Mouse (Mus musculus): ENCODE results near the gene Tbc1d8b. TPM values are rescaled to one million over a fixed set of nuclear protein-coding genes. Genes with fewer than 3 reads are reported as not detected.

Tbc1d8b gene
- polyA plus RNA-seq (2016; fragmentation: Nextera tagmentation; extraction: Ambion mirVana): 0.97 and 1.1 TPM in 2 replicates

GRCm38 (mm10) chrX:139684775-139685695, at the start of gene Tbc1d8b:
Gene Tbc1d8b, plus strand, starts transcription at chrX:139684996.
- peaks cover 40% of the 10 kb centered on the region for H3K27me3 ChIP-seq (ENCODE audit: poor library complexity, severe bottlenecking)

GRCm38 (mm10) chrX:139639744-139640143, 45.1 kb upstream of the Tbc1d8b start:
- Histone ChIP-seq H3K4me1 (no peaks in the 10 kb centered on the region), H3K27ac (no peak overlapping the region), H3K36me3 (replicated peaks) (no peaks in the 10 kb centered on the region), H3K9me3 (no peaks in the 10 kb centered on the region), H3K4me3 (no peak overlapping the region), H3K27me3 (ENCODE audit: poor library complexity, severe bottlenecking) (peaks cover 47% of the 10 kb centered on the region)
- no peak for DNase-seq (ENCODE audit: extremely low spot score, low spot score)
- WGBS: 88% methylated on average over 2 of the region's 2 CpGs

More at GRCm38 (mm10) chrX:139684775-139685695, at the start of gene Tbc1d8b:
- 13% methylated on average over 43 of the region's 43 CpGs for WGBS
- Histone ChIP-seq H3K4me3 (peak within 1 kb of the TSS; percentile 60), H3K36me3 (replicated peaks) (no peaks in the 10 kb centered on the region), H3K9me3 (no peaks in the 10 kb centered on the region), H3K27ac (peak within 1 kb of the TSS; percentile 82), H3K4me1 (no peaks in the 10 kb centered on the region)
- DNase-seq (ENCODE audit: extremely low spot score, low spot score): peak; percentile 51

- Histone ChIP-seq H3K27me3 (ENCODE audit: poor library complexity, severe bottlenecking) (peaks cover 47% of the 10 kb centered on the region), H3K9me3 (no peaks in the 10 kb centered on the region), H3K36me3 (replicated peaks) (no peaks in the 10 kb centered on the region), H3K4me1 (no peaks in the 10 kb centered on the region), H3K27ac (no peak overlapping the region), H3K4me3 (no peak overlapping the region)
- no peak for DNase-seq (ENCODE audit: extremely low spot score, low spot score)
Observed at GRCm38 (mm10) chrX:139640418-139640817, 44.4 kb upstream of the Tbc1d8b start.

GRCm38 (mm10) chrX:139652226-139652625, 32.6 kb upstream of the Tbc1d8b start:
- WGBS: 76% methylated on average over 5 of the region's 5 CpGs
- H3K4me1 ChIP-seq: no peaks in the 10 kb centered on the region
- H3K27me3 ChIP-seq (ENCODE audit: poor library complexity, severe bottlenecking): peaks cover 62% of the 10 kb centered on the region
- H3K9me3 ChIP-seq: no peaks in the 10 kb centered on the region
- no peak overlapping the region for H3K27ac ChIP-seq
- H3K36me3 ChIP-seq (replicated peaks): no peaks in the 10 kb centered on the region
- H3K4me3 ChIP-seq: no peak overlapping the region
- no peak for DNase-seq (ENCODE audit: extremely low spot score, low spot score)

- no peaks in the 10 kb centered on the region for H3K36me3 ChIP-seq (replicated peaks)
- peaks cover 55% of the 10 kb centered on the region for H3K27me3 ChIP-seq (ENCODE audit: poor library complexity, severe bottlenecking)
- DNase-seq (ENCODE audit: extremely low spot score, low spot score): no peak
- H3K27ac ChIP-seq: no peak overlapping the region
- H3K9me3 ChIP-seq: no peaks in the 10 kb centered on the region
- no peaks in the 10 kb centered on the region for H3K4me1 ChIP-seq
- 87% methylated on average over 3 of the region's 3 CpGs for WGBS
- no peak overlapping the region for H3K4me3 ChIP-seq
Observed at GRCm38 (mm10) chrX:139653292-139653691, 31.5 kb upstream of the Tbc1d8b start.

- no peak overlapping the region for H3K4me3 ChIP-seq
- no peak overlapping the region for H3K27ac ChIP-seq
- DNase-seq (ENCODE audit: extremely low spot score, low spot score): no peak
- peaks cover 61% of the 10 kb centered on the region for H3K27me3 ChIP-seq (ENCODE audit: poor library complexity, severe bottlenecking)
- H3K4me1 ChIP-seq: no peaks in the 10 kb centered on the region
- H3K9me3 ChIP-seq: no peaks in the 10 kb centered on the region
- 88% methylated on average over 5 of the region's 5 CpGs for WGBS
- H3K36me3 ChIP-seq (replicated peaks): no peaks in the 10 kb centered on the region
Observed at GRCm38 (mm10) chrX:139654350-139655063, 30.3 kb upstream of the Tbc1d8b start.

- no peaks in the 10 kb centered on the region for H3K36me3 ChIP-seq (replicated peaks)
- WGBS: 48% methylated on average over 1 of the region's 1 CpGs
- H3K4me3 ChIP-seq: no peak overlapping the region
- H3K4me1 ChIP-seq: no peaks in the 10 kb centered on the region
- H3K9me3 ChIP-seq: no peaks in the 10 kb centered on the region
- peaks cover 20% of the 10 kb centered on the region for H3K27me3 ChIP-seq (ENCODE audit: poor library complexity, severe bottlenecking)
- no peak for DNase-seq (ENCODE audit: extremely low spot score, low spot score)
- no peak overlapping the region for H3K27ac ChIP-seq
Observed at GRCm38 (mm10) chrX:139662111-139662510, 22.7 kb upstream of the Tbc1d8b start.

- Histone ChIP-seq H3K27ac (no peak overlapping the region), H3K4me3 (no peak overlapping the region), H3K27me3 (ENCODE audit: poor library complexity, severe bottlenecking) (peaks cover 41% of the 10 kb centered on the region), H3K4me1 (no peaks in the 10 kb centered on the region), H3K36me3 (replicated peaks) (no peaks in the 10 kb centered on the region), H3K9me3 (no peaks in the 10 kb centered on the region)
- whole genome bisulfite sequencing: 83% methylated on average over 2 of the region's 2 CpGs
- no peak for DNase-seq (ENCODE audit: extremely low spot score, low spot score)
Observed at GRCm38 (mm10) chrX:139665829-139666228, 19.0 kb upstream of the Tbc1d8b start.

GRCm38 (mm10) chrX:139684410-139684774, 404 bp upstream of the Tbc1d8b start:
- WGBS: 20% methylated on average over 8 of the region's 8 CpGs
- Histone ChIP-seq H3K36me3 (replicated peaks) (no peaks in the 10 kb centered on the region), H3K4me3 (peak overlapping the region; percentile 60), H3K4me1 (no peaks in the 10 kb centered on the region), H3K27ac (peak overlapping the region; percentile 82), H3K27me3 (ENCODE audit: poor library complexity, severe bottlenecking) (peaks cover 42% of the 10 kb centered on the region), H3K9me3 (no peaks in the 10 kb centered on the region)
- DNase-seq (ENCODE audit: extremely low spot score, low spot score): no peak

- Histone ChIP-seq H3K4me1 (no peaks in the 10 kb centered on the region), H3K9me3 (no peaks in the 10 kb centered on the region), H3K4me3 (no peak within 1 kb of the TSS), H3K27ac (no peak within 1 kb of the TSS), H3K27me3 (ENCODE audit: poor library complexity, severe bottlenecking) (peaks cover 19% of the 10 kb centered on the region), H3K36me3 (replicated peaks) (no peaks in the 10 kb centered on the region)
- no peak for DNase-seq (ENCODE audit: extremely low spot score, low spot score)
- WGBS: 95% methylated on average over 8 of the region's 8 CpGs
Observed at GRCm38 (mm10) chrX:139714381-139714780, 29.6 kb downstream of the Tbc1d8b start, which contains the start of gene Gm15013. Gene Gm15013, minus strand, starts transcription at chrX:139714481.

- Histone ChIP-seq H3K27ac (no peak overlapping the region), H3K4me1 (no peaks in the 10 kb centered on the region), H3K36me3 (replicated peaks) (no peaks in the 10 kb centered on the region), H3K9me3 (no peaks in the 10 kb centered on the region), H3K4me3 (no peak overlapping the region), H3K27me3 (ENCODE audit: poor library complexity, severe bottlenecking) (peaks cover 50% of the 10 kb centered on the region)
- DNase-seq (ENCODE audit: extremely low spot score, low spot score): no peak
- 92% methylated on average over 2 of the region's 2 CpGs for WGBS
Observed at GRCm38 (mm10) chrX:139722350-139722749, 37.6 kb downstream of the Tbc1d8b start.

GRCm38 (mm10) chrX:139730541-139730940, 45.7 kb downstream of the Tbc1d8b start:
- Histone ChIP-seq H3K9me3 (no peaks in the 10 kb centered on the region), H3K4me1 (no peaks in the 10 kb centered on the region), H3K27ac (no peak overlapping the region), H3K27me3 (ENCODE audit: poor library complexity, severe bottlenecking) (peaks cover 59% of the 10 kb centered on the region), H3K36me3 (replicated peaks) (no peaks in the 10 kb centered on the region), H3K4me3 (no peak overlapping the region)
- DNase-seq (ENCODE audit: extremely low spot score, low spot score): no peak
- 86% methylated on average over 3 of the region's 3 CpGs for WGBS

- Histone ChIP-seq H3K36me3 (replicated peaks) (no peaks in the 10 kb centered on the region), H3K4me3 (no peak overlapping the region), H3K4me1 (no peaks in the 10 kb centered on the region), H3K27me3 (ENCODE audit: poor library complexity, severe bottlenecking) (peaks cover 50% of the 10 kb centered on the region), H3K27ac (no peak overlapping the region), H3K9me3 (no peaks in the 10 kb centered on the region)
- 90% methylated on average over 5 of the region's 5 CpGs for WGBS
- DNase-seq (ENCODE audit: extremely low spot score, low spot score): no peak
Observed at GRCm38 (mm10) chrX:139737066-139737465, 52.3 kb downstream of the Tbc1d8b start.
